Mouse (Mus musculus) kidney, postnatal 0 days (tissue): ENCODE results near the gene Kmt2c. TPM values are rescaled to one million over a fixed set of nuclear protein-coding genes. Genes with fewer than 3 reads are reported as not detected.
"Not testable (repeated sequence)": the region's sequence is repeated elsewhere in the genome, so short reads cannot be mapped to it uniquely, and the experiment has no call there.

Experiments used
- ATAC-seq: fragments of 200-750 bp; cut with Nextera tagmentation; replicated peaks from 2 replicates; pipeline ENCODE4 v1.8.0; 2017; ENCODE audit warnings: low read depth, moderate number of reproducible peaks, moderate TSS enrichment, moderate library complexity; ENCODE audit not compliant: low FRiP score
- DNase-seq: peaks from one replicate; pipeline ENCODE4 v3.0.0-alpha.2; 2016; ENCODE audit warnings: low spot score
- H3K27ac ChIP-seq: fragments of 300-500 bp; sonication (generic); 2 replicates; pipeline ENCODE4 v1.5.1; 2014; ENCODE audit warnings: mild to moderate bottlenecking
- H3K27me3 ChIP-seq: fragments of 300-500 bp; sonication (generic); 2 replicates; pipeline ENCODE4 v1.6.1; 2014; ENCODE audit warnings: low read length, mixed read lengths; ENCODE audit not compliant: insufficient read depth
- H3K36me3 ChIP-seq: fragments of 300-500 bp; sonication (generic); 2 replicates; pipeline ENCODE4 v1.6.1; 2014; ENCODE audit warnings: low read length, mixed read lengths; ENCODE audit not compliant: insufficient read depth
- H3K4me1 ChIP-seq: fragments of 300-500 bp; sonication (generic); replicated peaks from 2 replicates; pipeline ENCODE4 v1.6.1; 2014; ENCODE audit warnings: antibody characterized with exemption, low read length, mixed read lengths; ENCODE audit not compliant: insufficient read depth
- H3K4me2 ChIP-seq: fragments of 300-500 bp; sonication (generic); 2 replicates; pipeline ENCODE4 v1.6.1; 2014; ENCODE audit warnings: mild to moderate bottlenecking, low read length, moderate library complexity, mixed read lengths
- H3K4me3 ChIP-seq: fragments of 300-500 bp; sonication (generic); replicated peaks from 2 replicates; pipeline ENCODE4 v1.5.1; 2014; ENCODE audit warnings: low read depth, low read length
- H3K9ac ChIP-seq: fragments of 300-500 bp; sonication (generic); 2 replicates; pipeline ENCODE4 v1.6.1; 2014; ENCODE audit warnings: low read depth, low read length
- H3K9me3 ChIP-seq: fragments of 300-500 bp; sonication (generic); replicated peaks from 2 replicates; pipeline ENCODE4 v1.6.1; 2016; ENCODE audit warnings: low read length, inconsistent platforms, mixed read lengths
- CTCF ChIP-seq: IDR thresholded peaks from 2 replicates; pipeline ENCODE4 v1.5.1; 2016; ENCODE audit warnings: antibody characterized with exemption, low read depth, mild to moderate bottlenecking, moderate library complexity
- WGBS: fragments of 180-500 bp; shearing (Covaris S2); extraction: QIAGEN DNeasy Blood & Tissue Kit; methylation state at CpG from one replicate; pipeline ENCODE4 v1.1.7; 2014; 5-methylcytosine and 5-hydroxymethylcytosine counted together
- polyA plus RNA-seq: library from polyadenylated mRNA; unstranded; fragments of >200 nt; fragmentation: Nextera tagmentation; extraction: Ambion mirVana; gene quantifications from 2 replicates; pipeline ENCODE4 v1.2.1, GENCODE M21; 2015

The Kmt2c gene
- polyA plus RNA-seq, 1 experiment from 2014 or later: 10.0 TPM

GRCm38 (mm10) chr5:25475789-25476188 lies 22.8 kb downstream of the Kmt2c start:
- Histone ChIP-seq H3K27ac (no peak overlapping the region), H3K9ac (no peak overlapping the region), H3K27me3 (no peaks in the 10 kb centered on the region), H3K4me1 (no peaks in the 10 kb centered on the region), H3K9me3 (no peaks in the 10 kb centered on the region), H3K4me2 (no peak overlapping the region), H3K4me3 (no peak overlapping the region), H3K36me3 (no peaks in the 10 kb centered on the region)
- ATAC-seq: no peak
- 61% methylated on average over 2 of the region's 2 CpGs for WGBS
- DNase-seq: no peak
- no peak for TF ChIP-seq CTCF

GRCm38 (mm10) chr5:25472070-25472469 lies 26.5 kb downstream of the Kmt2c start:
- no peak overlapping the region for H3K27ac ChIP-seq
- WGBS: 2% methylated on average over 6 of the region's 6 CpGs

GRCm38 (mm10) chr5:25461956-25462355 lies 36.6 kb downstream of the Kmt2c start:
- WGBS: 83% methylated on average over 1 of the region's 1 CpGs
- Histone ChIP-seq H3K36me3 (no peaks in the 10 kb centered on the region; the same call in 1 of the 2 replicates), H3K4me3 (no peak overlapping the region), H3K4me1 (no peaks in the 10 kb centered on the region), H3K9me3 (no peaks in the 10 kb centered on the region), H3K27ac (no peak overlapping the region), H3K4me2 (no peak overlapping the region), H3K9ac (no peak overlapping the region), H3K27me3 (no peaks in the 10 kb centered on the region)
- TF ChIP-seq CTCF: no peak
- DNase-seq: no peak
- ATAC-seq: no peak

More at GRCm38 (mm10) chr5:25472070-25472469, 26.5 kb downstream of the Kmt2c start:
- Histone ChIP-seq H3K27me3 (no peaks in the 10 kb centered on the region), H3K4me1 (no peaks in the 10 kb centered on the region), H3K9me3 (no peaks in the 10 kb centered on the region), H3K4me3 (peak overlapping the region; percentile 33), H3K4me2 (peak overlapping the region; percentile 41), H3K9ac (peak overlapping the region; percentile 25; the same call in 1 of the 2 replicates), H3K36me3 (no peaks in the 10 kb centered on the region)
- TF ChIP-seq CTCF: no peak
- DNase-seq (peak; percentile 95), ATAC-seq (no peak; the same call in 1 of the 2 replicates)

GRCm38 (mm10) chr5:25455432-25455831 lies 43.2 kb downstream of the Kmt2c start:
- ATAC-seq, DNase-seq, H3K4me3 ChIP-seq, H3K27me3 ChIP-seq, H3K4me2 ChIP-seq, H3K9me3 ChIP-seq, H3K9ac ChIP-seq, H3K27ac ChIP-seq, H3K4me1 ChIP-seq, H3K36me3 ChIP-seq: not testable (repeated sequence)

- Histone ChIP-seq H3K4me1 (no peaks in the 10 kb centered on the region), H3K9ac (no peak overlapping the region), H3K36me3 (no peaks in the 10 kb centered on the region), H3K4me3 (no peak overlapping the region), H3K9me3 (no peaks in the 10 kb centered on the region), H3K27ac (no peak overlapping the region), H3K4me2 (no peak overlapping the region), H3K27me3 (no peaks in the 10 kb centered on the region)
- WGBS: 63% methylated on average over 2 of the region's 2 CpGs
- no peak for TF ChIP-seq CTCF
- no peak for DNase-seq
- no peak for ATAC-seq
Observed at GRCm38 (mm10) chr5:25452691-25453090, 45.9 kb downstream of the Kmt2c start.

GRCm38 (mm10) chr5:25437508-25437907 lies 61.1 kb downstream of the Kmt2c start:
- Histone ChIP-seq H3K36me3 (no peaks in the 10 kb centered on the region), H3K4me2 (no peak overlapping the region)

GRCm38 (mm10) chr5:25436081-25436480 lies 62.5 kb downstream of the Kmt2c start:
- no peak for ATAC-seq
- no peak overlapping the region for H3K4me2 ChIP-seq
- peak; percentile 83 for DNase-seq
- H3K36me3 ChIP-seq: no peaks in the 10 kb centered on the region
- no peak overlapping the region for H3K4me3 ChIP-seq
- no peak overlapping the region for H3K27ac ChIP-seq
- no peaks in the 10 kb centered on the region for H3K27me3 ChIP-seq
- WGBS: 15% methylated on average over 3 of the region's 3 CpGs
- no peaks in the 10 kb centered on the region for H3K4me1 ChIP-seq
- peak; percentile 76 for TF ChIP-seq CTCF
- H3K9ac ChIP-seq: no peak overlapping the region
- H3K9me3 ChIP-seq: no peaks in the 10 kb centered on the region

More at GRCm38 (mm10) chr5:25437508-25437907, 61.1 kb downstream of the Kmt2c start:
- Histone ChIP-seq H3K9me3 (no peaks in the 10 kb centered on the region), H3K27ac (no peak overlapping the region), H3K27me3 (no peaks in the 10 kb centered on the region), H3K9ac (no peak overlapping the region), H3K4me3 (no peak overlapping the region), H3K4me1 (no peaks in the 10 kb centered on the region)
- WGBS: 93% methylated on average over 1 of the region's 1 CpGs
- DNase-seq: no peak
- no peak for ATAC-seq
- TF ChIP-seq CTCF: no peak
